Mouse (Mus musculus) ES-Bruce4 (cell line): ENCODE data around the gene Gm10392. TPM values are rescaled to one million over a fixed set of nuclear protein-coding genes. Genes with fewer than 3 reads are reported as not detected.
A peak's percentile ranks its signal among the peaks of the same experiment; 100 is the strongest.

ENCODE experiments used
- H3K27ac ChIP-seq: 2 replicates; pipeline ENCODE4 v1.5.1; 2012; ENCODE audit warnings: low read length, inconsistent platforms; ENCODE audit not compliant: insufficient read depth
- H3K27me3 ChIP-seq: 2 replicates; pipeline ENCODE4 v1.6.1; 2012; ENCODE audit warnings: mild to moderate bottlenecking, low read length, inconsistent platforms; ENCODE audit not compliant: control insufficient read depth, poor library complexity, insufficient read depth, severe bottlenecking
- H3K36me3 ChIP-seq: 2 replicates; pipeline ENCODE4 v1.6.1; 2012; ENCODE audit warnings: inconsistent platforms, mild to moderate bottlenecking, low read length, moderate library complexity; ENCODE audit not compliant: control insufficient read depth, poor library complexity, insufficient read depth, severe bottlenecking
- H3K4me1 ChIP-seq: one replicate; pipeline ENCODE4 v1.8.1; 2011; ENCODE audit warnings: low read length; ENCODE audit not compliant: control insufficient read depth, insufficient read depth
- H3K4me3 ChIP-seq: 2 replicates; pipeline ENCODE4 v1.5.1; 2011; ENCODE audit warnings: low read depth, mild to moderate bottlenecking, low read length
- H3K9ac ChIP-seq: 2 replicates; pipeline ENCODE4 v1.6.1; 2012; ENCODE audit warnings: low read depth, mild to moderate bottlenecking, inconsistent platforms; ENCODE audit not compliant: poor library complexity, severe bottlenecking
- H3K9me3 ChIP-seq: replicated peaks from 2 replicates; pipeline ENCODE4 v1.6.1; 2012; ENCODE audit warnings: mild to moderate bottlenecking, low read length, inconsistent platforms; ENCODE audit not compliant: control insufficient read depth, poor library complexity, insufficient read depth, severe bottlenecking
- CTCF ChIP-seq: IDR thresholded peaks from one replicate; pipeline ENCODE4 v1.8.1; 2011; ENCODE audit warnings: low read depth, low read length
- EP300 ChIP-seq: IDR thresholded peaks from 2 replicates; pipeline ENCODE4 v1.6.1; 2011; ENCODE audit warnings: low read depth, low read length; ENCODE audit not compliant: insufficient read depth
- POLR2A ChIP-seq: IDR thresholded peaks from one replicate; pipeline ENCODE4 v1.8.1; 2011; ENCODE audit warnings: low read length; ENCODE audit not compliant: insufficient read depth
- polyA plus RNA-seq: library from polyadenylated mRNA; stranded (reverse); fragments of >200 nt; gene quantifications from 2 replicates; pipeline ENCODE4 v1.2.4, GENCODE M21; 2011; ENCODE audit warnings: low read depth; ENCODE audit not compliant: missing spikeins, insufficient read depth, insufficient read length

Gm10392 gene
- polyA plus RNA-seq, 1 experiment: not detected

DNA sequence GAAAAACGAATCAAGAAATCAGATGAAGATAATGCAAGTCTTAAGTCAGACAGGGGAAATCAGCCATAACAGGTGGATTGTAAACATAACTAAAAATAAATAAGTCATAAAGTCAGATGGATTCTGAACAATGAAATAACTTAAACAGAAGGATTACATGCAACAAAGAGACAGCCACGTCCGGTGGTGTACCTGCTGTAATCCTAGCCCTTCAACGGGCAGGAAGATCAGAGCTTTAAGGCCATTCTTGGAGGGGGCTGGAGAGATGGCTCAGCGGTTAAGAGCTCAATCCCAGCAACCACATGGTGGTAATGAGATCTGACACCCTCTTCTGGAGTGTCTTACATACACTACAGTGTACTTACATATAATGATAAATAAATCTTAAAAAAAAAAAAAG lies 7.7 kb downstream of the Gm10392 start:
- Histone ChIP-seq H3K36me3 (peaks cover 8% of the 10 kb centered on the region), H3K27me3 (peaks cover 3% of the 10 kb centered on the region; the same call in 1 of the 2 replicates), H3K9me3 (no peaks in the 10 kb centered on the region), H3K27ac (no peak overlapping the region), H3K9ac (no peak overlapping the region), H3K4me3 (no peak overlapping the region), H3K4me1 (peaks cover 2% of the 10 kb centered on the region)
- TF ChIP-seq POLR2A (no peak), CTCF (no peak), EP300 (no peak)

DNA sequence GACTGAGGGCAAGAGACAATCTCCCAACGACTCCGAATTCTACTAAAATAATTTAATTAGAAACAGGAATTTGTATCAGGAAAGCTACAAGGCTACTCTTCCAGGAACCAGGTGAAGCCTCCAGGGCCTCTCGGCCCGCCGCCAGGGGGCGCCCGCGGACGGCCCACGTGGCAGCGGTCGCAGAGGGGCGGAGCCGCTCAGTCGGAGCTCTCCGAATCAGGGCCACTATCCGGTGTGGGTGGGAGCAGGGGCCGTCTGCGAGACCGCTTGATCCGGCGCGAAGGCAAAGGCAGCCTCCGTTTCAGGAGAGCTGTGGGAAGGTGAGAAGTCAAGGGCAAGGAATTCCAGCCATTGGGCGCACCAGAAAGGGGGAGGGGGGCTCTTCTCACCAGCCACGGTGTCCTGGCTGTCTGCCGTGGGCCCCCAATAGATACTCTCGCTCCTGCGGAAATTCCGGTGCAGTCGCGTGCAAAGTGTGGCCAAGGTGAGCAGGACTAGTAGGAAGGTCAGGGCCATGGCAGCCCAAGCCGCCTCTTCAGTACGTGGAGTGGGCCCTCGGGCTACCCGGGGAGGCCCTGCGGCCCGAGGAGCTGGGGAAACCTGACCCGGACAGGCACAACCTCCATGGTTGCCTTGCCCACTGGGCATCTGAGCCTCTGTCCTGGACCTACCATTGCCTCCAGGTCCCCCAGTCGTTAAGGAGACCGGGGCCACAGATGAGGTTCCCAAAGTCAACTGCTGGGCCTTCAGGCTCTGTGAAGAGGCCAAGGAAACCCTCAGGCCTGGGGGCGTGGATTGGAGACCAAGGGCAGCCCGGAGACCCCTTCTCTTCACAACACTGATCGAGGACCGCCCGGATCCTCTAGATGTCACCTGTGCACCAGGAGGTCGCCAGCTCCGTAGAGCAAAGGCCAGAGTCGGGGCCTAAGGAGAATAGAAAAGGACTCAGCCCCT lies 10.7 kb downstream of the Gm10392 start:
- H3K9me3 ChIP-seq: no peaks in the 10 kb centered on the region
- H3K36me3 ChIP-seq: peaks cover 30% of the 10 kb centered on the region
- H3K9ac ChIP-seq: peak overlapping the region; percentile 66
- peak overlapping the region; percentile 61 for H3K4me3 ChIP-seq
- H3K27me3 ChIP-seq: no peaks in the 10 kb centered on the region
- H3K27ac ChIP-seq: no peak overlapping the region
- peaks cover 4% of the 10 kb centered on the region for H3K4me1 ChIP-seq
- TF ChIP-seq EP300 (0 out of 2 replicates have a peak, but pooled peaks have one; percentile 12), CTCF (peak; percentile 65), POLR2A (no peak)

GRCm38 (mm10) chr11:77507426-77507825 lies 11.6 kb downstream of the Gm10392 start:
- no peak overlapping the region for H3K4me3 ChIP-seq
- no peak overlapping the region for H3K9ac ChIP-seq
- no peak overlapping the region for H3K27ac ChIP-seq
- H3K27me3 ChIP-seq: no peaks in the 10 kb centered on the region
- TF ChIP-seq POLR2A: no peak
- TF ChIP-seq CTCF: no peak
- no peak for TF ChIP-seq EP300
- peaks cover 30% of the 10 kb centered on the region for H3K36me3 ChIP-seq
- no peaks in the 10 kb centered on the region for H3K9me3 ChIP-seq
- H3K4me1 ChIP-seq: peaks cover 7% of the 10 kb centered on the region

DNA sequence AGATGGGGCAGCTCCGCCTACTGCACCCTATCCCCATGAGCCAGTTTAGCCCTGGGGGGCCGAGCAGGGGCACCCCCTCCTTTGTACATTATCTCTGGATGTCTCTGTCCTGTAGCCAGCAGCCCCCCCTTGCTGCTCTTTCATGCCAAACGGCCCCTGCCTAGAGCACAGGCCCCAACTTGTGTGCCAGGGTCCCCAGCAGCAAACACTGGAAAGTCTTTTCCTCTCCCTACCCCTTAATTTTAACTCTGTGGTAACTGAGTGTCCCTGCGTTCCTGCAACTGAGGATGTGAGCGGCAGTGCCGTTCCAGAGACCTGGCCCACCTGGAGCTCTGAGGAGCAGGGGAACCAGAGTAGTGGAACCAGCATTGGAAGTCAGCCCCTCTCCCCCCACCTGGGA lies 12.1 kb downstream of the Gm10392 start:
- Histone ChIP-seq H3K9me3 (no peaks in the 10 kb centered on the region), H3K4me1 (peaks cover 7% of the 10 kb centered on the region), H3K27me3 (no peaks in the 10 kb centered on the region), H3K36me3 (peaks cover 30% of the 10 kb centered on the region), H3K4me3 (no peak overlapping the region), H3K27ac (no peak overlapping the region), H3K9ac (no peak overlapping the region)
- TF ChIP-seq EP300: no peak
- TF ChIP-seq POLR2A: no peak
- TF ChIP-seq CTCF: no peak

DNA sequence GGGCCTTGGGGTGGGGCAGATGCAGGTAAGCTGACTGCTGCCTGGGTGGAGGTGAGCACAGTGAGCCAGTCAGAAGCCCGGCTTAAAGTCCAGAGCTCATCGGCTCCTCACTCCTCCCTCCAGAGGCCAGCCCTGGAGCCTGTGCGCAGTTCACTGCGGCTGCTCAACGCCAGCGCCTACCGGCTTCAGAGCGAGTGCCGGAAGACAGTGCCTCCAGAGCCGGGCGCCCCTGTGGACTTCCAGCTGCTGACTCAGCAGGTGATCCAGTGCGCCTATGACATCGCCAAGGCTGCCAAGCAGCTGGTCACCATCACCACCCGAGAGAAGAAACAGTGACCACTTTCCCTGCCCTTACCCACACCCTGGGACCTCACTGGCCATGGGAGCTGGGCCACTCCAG lies 12.7 kb downstream of the Gm10392 start:
- Histone ChIP-seq H3K4me3 (no peak overlapping the region), H3K9ac (no peak overlapping the region), H3K36me3 (peaks cover 30% of the 10 kb centered on the region), H3K4me1 (peaks cover 7% of the 10 kb centered on the region), H3K9me3 (no peaks in the 10 kb centered on the region), H3K27ac (no peak overlapping the region), H3K27me3 (no peaks in the 10 kb centered on the region)
- no peak for TF ChIP-seq POLR2A
- no peak for TF ChIP-seq EP300
- TF ChIP-seq CTCF: no peak

- H3K9me3 ChIP-seq: no peaks in the 10 kb centered on the region
- no peaks in the 10 kb centered on the region for H3K27me3 ChIP-seq
- no peak overlapping the region for H3K27ac ChIP-seq
- no peak overlapping the region for H3K9ac ChIP-seq
- no peak overlapping the region for H3K4me3 ChIP-seq
- H3K36me3 ChIP-seq: peaks cover 35% of the 10 kb centered on the region
- no peak for TF ChIP-seq CTCF
- TF ChIP-seq EP300: no peak
- TF ChIP-seq POLR2A: no peak
- H3K4me1 ChIP-seq: peaks cover 8% of the 10 kb centered on the region
Observed at GRCm38 (mm10) chr11:77505291-77505980, 13.6 kb downstream of the Gm10392 start.
